Comparison of ENCODE assay signal across 9 mouse cellular contexts in genomic region chr5:123155425-123155824, GRCm38 (mm10). TPM values are rescaled to one million over a fixed set of nuclear protein-coding genes. Genes with fewer than 3 reads are reported as not detected.
DNase-seq lines count a peak whose midpoint lies in the region; ATAC-seq lines count a peak whose summit lies in the region.
"Had no signal": no experiment of that assay in that cellular context is flagged by ENCODE, and none has a peak within 500 bp of the region (broad histone marks: within the 10 kb centered on the region; RNA-seq: fewer than 3 reads in every experiment).

No protein-coding gene starts in this region.

- H3K9me3 ChIP-seq in heart, embryonic 10.5 days, result no peaks in the 10 kb centered on the region
- H3K9me3 ChIP-seq in forebrain, embryonic 16.5 days (ENCODE audit: control insufficient read depth, low read length), result no peaks in the 10 kb centered on the region

- no peaks in the 10 kb centered on the region for H3K27me3 ChIP-seq in heart, embryonic 10.5 days (ENCODE audit: insufficient read depth, poor library complexity, severe bottlenecking)
- H3K27me3 ChIP-seq in forebrain, embryonic 16.5 days (replicated peaks; ENCODE audit: control insufficient read depth, insufficient read depth, low read length), result no peaks in the 10 kb centered on the region

- no peak overlapping the region for H3K9ac ChIP-seq in forebrain, embryonic 16.5 days (replicated peaks; ENCODE audit: low read depth, low read length)

- peaks cover 18% of the 10 kb centered on the region for H3K4me1 ChIP-seq in heart, embryonic 10.5 days
- H3K4me1 ChIP-seq in forebrain, embryonic 16.5 days (replicated peaks; ENCODE audit: control insufficient read depth, insufficient read depth, low read length), result peaks cover 12% of the 10 kb centered on the region

- no peak overlapping the region for H3K4me3 ChIP-seq in heart, embryonic 10.5 days
- H3K4me3 ChIP-seq in forebrain, embryonic 16.5 days (replicated peaks; ENCODE audit: low read length), result no peak overlapping the region

- 60% methylated on average over 7 of the region's 7 CpGs for WGBS in heart, embryonic 10.5 days
- 58% methylated on average over 7 of the region's 7 CpGs for WGBS in forebrain, embryonic 16.5 days

- H3K27ac ChIP-seq in heart, embryonic 10.5 days, result no peak overlapping the region
- H3K27ac ChIP-seq in forebrain, embryonic 16.5 days (ENCODE audit: low read length), result no peak overlapping the region

- DNase-seq in heart, adult 18-20 months, result peak; percentile 66 to 78
- DNase-seq in heart, embryonic 10.5 days (ENCODE audit: low spot score), result no peak
- DNase-seq in CD4-positive, CD25-positive, alpha-beta regulatory T cell, adult 2 months (ENCODE audit: low read depth, low spot score), result peak; percentile 92
- peak; percentile 78 for DNase-seq in c-Kit-positive CD71-positive TER-119-positive erythroid progenitor cells, embryonic 14.5 days (ENCODE audit: low spot score)
- DNase-seq in kidney, postnatal 25 days, result peak; percentile 74 to 85
- DNase-seq in spleen, postnatal 4 days (ENCODE audit: low spot score in 2 of 2), result peak; percentile 79 to 89

- H3K4me2 ChIP-seq in forebrain, embryonic 16.5 days (ENCODE audit: low read length), result no peak overlapping the region

- H3K36me3 ChIP-seq in heart, embryonic 10.5 days, result peaks cover 92% of the 10 kb centered on the region
- H3K36me3 ChIP-seq in forebrain, embryonic 16.5 days (ENCODE audit: control insufficient read depth, insufficient read depth), result peaks cover 40% of the 10 kb centered on the region

- peak; percentile 39; the same call in 1 of the 2 replicates for ATAC-seq in forebrain, embryonic 16.5 days
- ATAC-seq in megakaryocyte, adult 5-6 weeks (ENCODE audit: poor library complexity, severe bottlenecking), result peak; percentile 35

RNA-seq across cellular contexts. Expression of gene Setd1b, which starts 13.4 kb away (rescaled TPM):
- total RNA-seq in heart, adult 18-20 months (2021), result 10 to 100 TPM; 11.4 to 15.5 TPM
- polyA plus RNA-seq in heart, embryonic 10.5 days (2016; fragmentation: Nextera tagmentation; extraction: Ambion mirVana), result 5.4 and 9.8 TPM in 2 replicates
- polyA plus RNA-seq in forebrain, embryonic 16.5 days (2015; fragmentation: Nextera tagmentation; extraction: Ambion mirVana), result 12.5 TPM in 2 replicates
- total RNA-seq in megakaryocyte, adult 5-6 weeks (2015), result 40.4 and 44.9 TPM in 2 replicates
- 4.1 and 8.7 TPM in 2 replicates for total RNA-seq in megakaryocyte, adult 5-6 weeks (2017)

RNA-seq across cellular contexts. Expression of gene Psmd9, which starts 13.8 kb away (rescaled TPM):
- total RNA-seq in heart, adult 18-20 months (2021), result 10 to 100 TPM; 12.9 to 17.0 TPM
- 73.2 and 85.3 TPM in 2 replicates for polyA plus RNA-seq in heart, embryonic 10.5 days (2016; fragmentation: Nextera tagmentation; extraction: Ambion mirVana)
- 83.1 and 86.0 TPM in 2 replicates for polyA plus RNA-seq in forebrain, embryonic 16.5 days (2015; fragmentation: Nextera tagmentation; extraction: Ambion mirVana)
- total RNA-seq in megakaryocyte, adult 5-6 weeks (2015), result 14.0 and 24.6 TPM in 2 replicates
- total RNA-seq in megakaryocyte, adult 5-6 weeks (2017), result 9.6 and 20.4 TPM in 2 replicates

RNA-seq across cellular contexts. Expression of gene Rhof, which starts 22.9 kb away (rescaled TPM):
- total RNA-seq in heart, adult 18-20 months (2021), result 1 to 10 TPM in 1 of 2 experiments, under 1 TPM in 1; 0.55 to 2.6 TPM
- 1.5 and 1.7 TPM in 2 replicates for polyA plus RNA-seq in heart, embryonic 10.5 days (2016; fragmentation: Nextera tagmentation; extraction: Ambion mirVana)
- polyA plus RNA-seq in forebrain, embryonic 16.5 days (2015; fragmentation: Nextera tagmentation; extraction: Ambion mirVana), result 15.8 and 18.7 TPM in 2 replicates
- total RNA-seq in megakaryocyte, adult 5-6 weeks (2015), result 5.4 and 7.6 TPM in 2 replicates
- 6.4 and 6.5 TPM in 2 replicates for total RNA-seq in megakaryocyte, adult 5-6 weeks (2017)

RNA-seq across cellular contexts. Expression of gene Hpd, which starts 27.1 kb away (rescaled TPM):
- under 1 TPM in 1 of 2 experiments, not detected in 1; 0.51 TPM for total RNA-seq in heart, adult 18-20 months (2021)
- polyA plus RNA-seq in heart, embryonic 10.5 days (2016; fragmentation: Nextera tagmentation; extraction: Ambion mirVana), result 0.35 TPM in 1 of 2 replicates, not detected in the other
- not detected in 2 replicates for polyA plus RNA-seq in forebrain, embryonic 16.5 days (2015; fragmentation: Nextera tagmentation; extraction: Ambion mirVana)
- total RNA-seq in megakaryocyte, adult 5-6 weeks (2015), result not detected in 2 replicates
- total RNA-seq in megakaryocyte, adult 5-6 weeks (2017), result not detected in 2 replicates
- total RNA-seq: layer of hippocampus, adult 8-10 months had no signal
